In genomic region chr4:150366510-150367208, GRCm38 (mm10) we compare ENCODE assay signal across 9 mouse cellular contexts.
DNase-seq lines count a peak whose midpoint lies in the region; ATAC-seq lines count a peak whose summit lies in the region.
"Had no signal": no experiment of that assay in that cellular context is flagged by ENCODE, and none has a peak within 500 bp of the region (broad histone marks: within the 10 kb centered on the region; RNA-seq: fewer than 3 reads in every experiment).

No protein-coding gene starts in this region.

- H3K4me1 ChIP-seq in forebrain, embryonic 13.5 days, result peaks cover 44% of the 10 kb centered on the region
- peaks cover 59% of the 10 kb centered on the region for H3K4me1 ChIP-seq in forebrain, embryonic 10.5 days
- H3K4me1 ChIP-seq in heart, embryonic 13.5 days, result peaks cover 80% of the 10 kb centered on the region

- H3K4me3 ChIP-seq in forebrain, embryonic 13.5 days, result no peak overlapping the region
- H3K4me3 ChIP-seq in forebrain, embryonic 10.5 days, result no peak overlapping the region
- no peak overlapping the region for H3K4me3 ChIP-seq in heart, embryonic 13.5 days
- H3K4me3 ChIP-seq: midbrain, embryonic 12.5 days had no signal

- no peaks in the 10 kb centered on the region for H3K27me3 ChIP-seq in forebrain, embryonic 13.5 days
- no peaks in the 10 kb centered on the region for H3K27me3 ChIP-seq in forebrain, embryonic 10.5 days (ENCODE audit: poor library complexity, severe bottlenecking)
- no peaks in the 10 kb centered on the region for H3K27me3 ChIP-seq in heart, embryonic 13.5 days (replicated peaks)
- H3K27me3 ChIP-seq: midbrain, embryonic 12.5 days had no signal

- no peak overlapping the region for H3K4me2 ChIP-seq in forebrain, embryonic 13.5 days
- peak overlapping the region; percentile 54 for H3K4me2 ChIP-seq in heart, embryonic 13.5 days
- H3K4me2 ChIP-seq: midbrain, embryonic 12.5 days had no signal

- no peaks in the 10 kb centered on the region for H3K36me3 ChIP-seq in forebrain, embryonic 13.5 days (ENCODE audit: poor library complexity, severe bottlenecking)
- H3K36me3 ChIP-seq in forebrain, embryonic 10.5 days (replicated peaks), result no peaks in the 10 kb centered on the region
- H3K36me3 ChIP-seq in heart, embryonic 13.5 days, result no peaks in the 10 kb centered on the region
- H3K36me3 ChIP-seq: midbrain, embryonic 12.5 days had no signal

- H3K9ac ChIP-seq in forebrain, embryonic 13.5 days, result no peak overlapping the region
- H3K9ac ChIP-seq in heart, embryonic 13.5 days, result no peak overlapping the region
- H3K9ac ChIP-seq: midbrain, embryonic 12.5 days had no signal

- no peak for DNase-seq in forebrain, embryonic 10.5 days (ENCODE audit: extremely low spot score, low spot score)
- no peak for DNase-seq in urinary bladder, postnatal 4 days (ENCODE audit: low spot score in 2 of 2)
- no peak for DNase-seq in cerebellum, adult 8-10 months
- DNase-seq in right cerebral cortex, adult 2 months (ENCODE audit: low spot score in 2 of 2), result no peak

- H3K27ac ChIP-seq in forebrain, embryonic 13.5 days, result peak overlapping the region; percentile 14; the same call in 1 of the 2 replicates
- H3K27ac ChIP-seq in forebrain, embryonic 10.5 days, result no peak overlapping the region
- H3K27ac ChIP-seq in heart, embryonic 13.5 days (replicated peaks), result peak overlapping the region; percentile 88
- H3K27ac ChIP-seq: midbrain, embryonic 12.5 days had no signal

- no peaks in the 10 kb centered on the region for H3K9me3 ChIP-seq in forebrain, embryonic 13.5 days (replicated peaks)
- H3K9me3 ChIP-seq in forebrain, embryonic 10.5 days, result no peaks in the 10 kb centered on the region
- no peaks in the 10 kb centered on the region for H3K9me3 ChIP-seq in heart, embryonic 13.5 days
- H3K9me3 ChIP-seq: midbrain, embryonic 12.5 days had no signal

- no peak for ATAC-seq in forebrain, embryonic 13.5 days
- ATAC-seq in CD4-positive, CD25-positive, alpha-beta regulatory T cell, adult 4 months, result peak; percentile 94
- ATAC-seq in heart, embryonic 13.5 days (ENCODE audit: extremely low read depth, insufficient number of reproducible peaks, low FRiP score, low TSS enrichment), result no peak
- ATAC-seq in megakaryocyte, adult 5-6 weeks (ENCODE audit: poor library complexity, severe bottlenecking), result peak; percentile 85

- 76% methylated on average over 6 of the region's 6 CpGs for WGBS in forebrain, embryonic 13.5 days
- 75% methylated on average over 6 of the region's 6 CpGs for WGBS in forebrain, embryonic 10.5 days
- WGBS in heart, embryonic 13.5 days, result 24% methylated on average over 6 of the region's 6 CpGs

Comparison
In these comparisons a context has a peak if more than half of its experiments do, and no peak if none do; other contexts are left out.
1. ATAC-seq: peak in CD4-positive, CD25-positive, alpha-beta regulatory T cell, adult 4 months (single experiment) and megakaryocyte, adult 5-6 weeks (single experiment); none in forebrain, embryonic 13.5 days (single experiment) and heart, embryonic 13.5 days (single experiment).